Mouse (Mus musculus): ENCODE measurements around the gene Rtp2.

GRCm38 (mm10) chr16:23952101-23952727 lies 20.0 kb upstream of the Rtp2 start:
- TF ChIP-seq CTCF (IDR thresholded peaks at IDR 0.05; ENCODE audit: low read depth, low read length), result no peak
- TF ChIP-seq POLR2A (IDR thresholded peaks at IDR 0.05; ENCODE audit: extremely low read depth, insufficient read depth, low read length), result no peak

Measured in liver, adult 2 months (tissue).